Mouse (Mus musculus): Measurements from ENCODE around the gene Pacsin1.

The Pacsin1 gene

GRCm38 (mm10) chr17:27721125-27721664 lies 65.9 kb downstream of the Pacsin1 start:
- no peak for DNase-seq (ENCODE audit: extremely low read depth, insufficient read length, low spot score)

GRCm38 (mm10) chr17:27724327-27724726 lies 69.0 kb downstream of the Pacsin1 start:
- DNase-seq (ENCODE audit: extremely low read depth, insufficient read length, low spot score) = no peak

DNA sequence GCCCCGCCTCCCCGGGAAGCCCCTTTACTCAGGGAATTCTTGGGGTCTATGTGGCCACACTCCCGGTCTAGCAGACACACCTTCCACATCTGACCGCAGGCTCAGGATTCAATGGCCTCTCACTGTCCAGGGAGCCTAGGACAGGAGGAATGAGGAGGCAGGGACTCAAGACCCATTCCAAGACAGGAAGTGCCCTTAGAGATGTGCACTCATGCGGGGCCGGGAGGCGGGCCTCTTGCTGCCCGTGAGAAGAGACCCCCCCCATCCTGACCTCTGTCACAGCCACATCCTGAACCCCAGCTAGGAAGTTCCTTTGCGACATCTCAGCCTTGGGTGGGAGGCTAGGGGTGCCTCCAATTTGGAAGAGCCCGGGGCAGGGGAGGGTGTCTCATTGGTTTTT lies 69.7 kb downstream of the Pacsin1 start:
- DNase-seq (ENCODE audit: extremely low read depth, insufficient read length, low spot score) = no peak

- DNase-seq (ENCODE audit: extremely low read depth, insufficient read length, low spot score) = no peak
Observed at GRCm38 (mm10) chr17:27725412-27725811, 70.1 kb downstream of the Pacsin1 start.

DNA sequence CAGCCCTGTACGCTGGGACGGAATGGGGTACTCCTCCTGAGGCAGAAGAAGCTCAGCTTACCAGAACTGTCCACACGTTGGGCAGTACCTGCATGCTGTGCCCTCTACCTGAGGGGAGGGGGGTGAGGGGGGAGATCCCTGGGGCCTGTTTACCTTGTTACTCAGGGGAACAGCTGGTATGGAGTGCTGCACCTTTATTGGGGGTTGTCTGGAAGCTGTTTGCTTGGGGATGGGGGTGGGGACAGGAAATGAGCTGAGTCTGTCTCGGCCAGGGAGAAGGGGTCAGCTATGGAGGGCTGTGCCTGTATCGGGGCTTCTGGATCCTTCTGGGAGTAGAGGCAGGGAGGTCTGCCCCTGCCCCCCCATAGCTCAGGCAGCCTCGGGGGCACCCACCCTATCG lies 71.2 kb downstream of the Pacsin1 start:
- DNase-seq (ENCODE audit: extremely low read depth, insufficient read length, low spot score) = no peak

GRCm38 (mm10) chr17:27728770-27729169 lies 73.5 kb downstream of the Pacsin1 start, which contains the start of gene Spdef:
Spdef (minus strand) TSS chr17:27728955.
- DNase-seq (ENCODE audit: extremely low read depth, insufficient read length, low spot score) = no peak

GRCm38 (mm10) chr17:27732152-27732551 lies 76.8 kb downstream of the Pacsin1 start:
- DNase-seq (ENCODE audit: extremely low read depth, insufficient read length, low spot score) = no peak

- no peak for DNase-seq (ENCODE audit: extremely low read depth, insufficient read length, low spot score)
Observed at GRCm38 (mm10) chr17:27732694-27733093, 77.4 kb downstream of the Pacsin1 start.

DNA sequence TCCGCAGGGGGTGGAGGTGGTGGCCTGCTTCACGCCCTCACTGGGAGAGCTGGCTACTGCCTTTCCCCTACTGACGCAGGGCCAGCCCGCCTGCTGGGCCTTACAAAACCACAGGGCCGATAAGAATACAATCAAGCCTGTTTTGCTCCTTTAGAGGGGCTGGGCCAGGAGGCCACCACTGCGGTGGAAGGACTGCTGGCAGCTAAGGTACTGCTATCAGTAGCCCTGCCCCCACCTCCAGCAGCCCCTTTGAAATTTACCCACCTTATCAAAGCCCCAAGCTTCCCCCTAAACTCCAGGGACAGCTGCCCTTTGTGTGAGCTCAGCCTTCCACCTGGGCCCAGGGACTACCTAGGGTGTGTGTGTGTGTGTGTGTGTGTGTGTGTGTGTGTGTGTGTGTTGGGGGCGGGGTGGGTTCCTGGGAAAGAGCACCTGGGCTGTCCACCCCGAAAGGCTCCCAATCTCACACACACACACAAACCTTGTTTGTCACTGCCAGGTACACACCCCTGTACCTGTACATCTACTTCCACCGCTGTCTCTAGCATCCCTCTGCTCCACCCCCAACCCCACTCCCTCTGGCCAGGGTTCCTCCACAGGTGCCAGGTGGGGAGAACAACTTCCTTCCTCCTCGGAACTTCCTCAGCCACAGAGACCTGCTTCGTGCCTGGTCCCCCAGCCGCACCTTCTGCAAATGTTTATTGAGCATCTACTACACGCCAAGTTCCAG lies 79.2 kb downstream of the Pacsin1 start:
- DNase-seq (ENCODE audit: extremely low read depth, insufficient read length, low spot score) = no peak

- no peak for DNase-seq (ENCODE audit: extremely low read depth, insufficient read length, low spot score)
Observed at GRCm38 (mm10) chr17:27740961-27741360, 85.7 kb downstream of the Pacsin1 start.

- DNase-seq (ENCODE audit: extremely low read depth, insufficient read length, low spot score) = no peak
Observed at GRCm38 (mm10) chr17:27746446-27746845, 91.1 kb downstream of the Pacsin1 start.

DNA sequence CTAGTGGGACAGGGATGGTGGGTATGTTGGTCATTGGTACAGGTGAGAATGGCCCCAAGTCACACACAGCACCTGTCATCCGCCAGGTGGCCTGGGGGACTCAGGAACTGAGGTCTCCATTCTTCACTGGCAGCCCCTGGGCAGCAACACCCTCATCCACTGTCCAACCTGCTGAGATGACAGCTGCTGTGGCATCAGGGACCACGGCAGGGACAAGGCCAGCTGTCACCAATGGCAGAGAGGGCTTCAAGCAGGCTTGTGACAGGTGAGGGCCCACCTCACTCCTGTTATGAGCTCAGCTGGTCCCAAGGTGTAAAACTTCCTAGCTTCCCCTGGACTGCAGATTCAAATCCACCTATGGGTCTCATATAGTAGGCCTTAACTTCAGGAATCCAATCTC lies 92.8 kb downstream of the Pacsin1 start:
- DNase-seq (ENCODE audit: extremely low read depth, insufficient read length, low spot score) = no peak

- no peak for DNase-seq (ENCODE audit: extremely low read depth, insufficient read length, low spot score)
Observed at GRCm38 (mm10) chr17:27750451-27750942, 95.2 kb downstream of the Pacsin1 start.

- DNase-seq (ENCODE audit: extremely low read depth, insufficient read length, low spot score) = no peak
Observed at GRCm38 (mm10) chr17:27751314-27752202, 96.2 kb downstream of the Pacsin1 start.

- no peak for DNase-seq (ENCODE audit: extremely low read depth, insufficient read length, low spot score)
Observed at GRCm38 (mm10) chr17:27760169-27760568, 104.9 kb downstream of the Pacsin1 start.

Measured in 3134 (cell line).